24 mouse cellular contexts compared by ENCODE assay signal in genomic region chr3:90208662-90209061, GRCm38 (mm10). TPM values are rescaled to one million over a fixed set of nuclear protein-coding genes. Genes with fewer than 3 reads are reported as not detected.
DNase-seq lines count a peak whose midpoint lies in the region; ATAC-seq and TF ChIP-seq lines count a peak whose summit lies in the region.
"Had no signal": no experiment of that assay in that cellular context is flagged by ENCODE, and none has a peak within 500 bp of the region (broad histone marks: within the 10 kb centered on the region; RNA-seq: fewer than 3 reads in every experiment).

No protein-coding gene starts in this region.

- no peaks in the 10 kb centered on the region for H3K27me3 ChIP-seq in heart, postnatal 0 days (ENCODE audit: control insufficient read depth, insufficient read depth, low read length)
- no peaks in the 10 kb centered on the region for H3K27me3 ChIP-seq in midbrain, embryonic 11.5 days (ENCODE audit: control insufficient read depth, insufficient read depth, low read length)
- H3K27me3 ChIP-seq in midbrain, embryonic 15.5 days (replicated peaks), result no peaks in the 10 kb centered on the region
- H3K27me3 ChIP-seq: embryonic facial prominence, embryonic 12.5 days; hindbrain, embryonic 13.5 days; lung, embryonic 15.5 days; neural tube, embryonic 12.5 days had no signal

- H3K4me1 ChIP-seq in heart, postnatal 0 days (ENCODE audit: control insufficient read depth, insufficient read depth), result peaks cover 15% of the 10 kb centered on the region
- H3K4me1 ChIP-seq in midbrain, embryonic 11.5 days (ENCODE audit: control insufficient read depth, insufficient read depth, low read length), result peaks cover 10% of the 10 kb centered on the region
- H3K4me1 ChIP-seq in midbrain, embryonic 15.5 days, result peaks cover 24% of the 10 kb centered on the region

- H3K9ac ChIP-seq in heart, postnatal 0 days (replicated peaks; ENCODE audit: low read depth, low read length), result no peak overlapping the region
- no peak overlapping the region for H3K9ac ChIP-seq in midbrain, embryonic 11.5 days (ENCODE audit: low read length)
- H3K9ac ChIP-seq in midbrain, embryonic 15.5 days, result no peak overlapping the region
- H3K9ac ChIP-seq: embryonic facial prominence, embryonic 12.5 days; hindbrain, embryonic 13.5 days; lung, embryonic 15.5 days; neural tube, embryonic 12.5 days had no signal

- no peak for ATAC-seq in heart, postnatal 0 days (ENCODE audit: insufficient read depth, low read depth)
- ATAC-seq in midbrain, embryonic 11.5 days (ENCODE audit: low FRiP score), result no peak
- ATAC-seq in midbrain, embryonic 15.5 days (replicated peaks), result no peak
- ATAC-seq: forebrain, embryonic 16.5 days; inflammation-experienced regulatory T-cells, adult 6 months had no signal

- TF ChIP-seq EP300 in heart, postnatal 0 days (IDR thresholded peaks at IDR 0.05; ENCODE audit: low read depth), result no peak

- TF ChIP-seq CTCF in heart, postnatal 0 days (IDR thresholded peaks at IDR 0.05; ENCODE audit: low read depth), result no peak

- peak; percentile 37 to 55 for DNase-seq in adrenal gland, adult (ENCODE audit: inconsistent age in 2 of 2, low spot score in 1 of 2)
- DNase-seq in adrenal gland, adult 2 months, result no peak
- no peak for DNase-seq in heart, postnatal 0 days (ENCODE audit: low spot score)
- no peak for DNase-seq in heart, adult 8-10 months (ENCODE audit: low spot score)
- peak; percentile 60 for DNase-seq in midbrain, embryonic 11.5 days (ENCODE audit: low spot score, missing footprints)
- DNase-seq in lung, postnatal 4 days, result peak; percentile 10 to 32
- no peak for DNase-seq in neural tube, embryonic 10.5 days (ENCODE audit: extremely low spot score, low spot score)
- DNase-seq: cerebellum, adult 2 months; cerebellum, postnatal 36 days; gastrocnemius, postnatal 36 days; kidney, adult 8-10 months; kidney, postnatal 25 days; thymus, adult 2 months had no signal

- no peaks in the 10 kb centered on the region for H3K9me3 ChIP-seq in heart, postnatal 0 days (replicated peaks; ENCODE audit: control insufficient read depth, low read length)
- H3K9me3 ChIP-seq in midbrain, embryonic 11.5 days (ENCODE audit: control insufficient read depth, low read length), result no peaks in the 10 kb centered on the region
- H3K9me3 ChIP-seq in midbrain, embryonic 15.5 days, result no peaks in the 10 kb centered on the region
- H3K9me3 ChIP-seq: embryonic facial prominence, embryonic 12.5 days; hindbrain, embryonic 13.5 days; lung, embryonic 15.5 days; neural tube, embryonic 12.5 days had no signal

- H3K27ac ChIP-seq in heart, postnatal 0 days (ENCODE audit: low read depth), result peak overlapping the region; percentile 39; the same call in 1 of the 2 replicates
- H3K27ac ChIP-seq in midbrain, embryonic 11.5 days (ENCODE audit: low read depth, low read length), result no peak overlapping the region
- no peak overlapping the region for H3K27ac ChIP-seq in midbrain, embryonic 15.5 days
- H3K27ac ChIP-seq: embryonic facial prominence, embryonic 12.5 days; hindbrain, embryonic 13.5 days; lung, embryonic 15.5 days; neural tube, embryonic 12.5 days had no signal

- no peak overlapping the region for H3K4me3 ChIP-seq in heart, postnatal 0 days (ENCODE audit: low read depth, low read length)
- no peak overlapping the region for H3K4me3 ChIP-seq in midbrain, embryonic 11.5 days (ENCODE audit: low read depth, low read length)
- no peak overlapping the region for H3K4me3 ChIP-seq in midbrain, embryonic 15.5 days
- H3K4me3 ChIP-seq: embryonic facial prominence, embryonic 12.5 days; hindbrain, embryonic 13.5 days; lung, embryonic 15.5 days; neural tube, embryonic 12.5 days had no signal

- peaks cover 46% of the 10 kb centered on the region for H3K36me3 ChIP-seq in heart, postnatal 0 days (replicated peaks; ENCODE audit: control insufficient read depth, insufficient read depth, low read length)
- peaks cover 12% of the 10 kb centered on the region for H3K36me3 ChIP-seq in midbrain, embryonic 11.5 days (ENCODE audit: control insufficient read depth, insufficient read depth, low read length)
- H3K36me3 ChIP-seq in midbrain, embryonic 15.5 days (replicated peaks), result peaks cover 19% of the 10 kb centered on the region; the same call in 1 of the 2 replicates

- H3K4me2 ChIP-seq in heart, postnatal 0 days (ENCODE audit: low read depth, low read length), result no peak overlapping the region
- no peak overlapping the region for H3K4me2 ChIP-seq in midbrain, embryonic 11.5 days
- no peak overlapping the region for H3K4me2 ChIP-seq in midbrain, embryonic 15.5 days
- H3K4me2 ChIP-seq: embryonic facial prominence, embryonic 12.5 days; hindbrain, embryonic 13.5 days; lung, embryonic 15.5 days; neural tube, embryonic 12.5 days had no signal

- 86% methylated on average over 2 of the region's 2 CpGs for WGBS in heart, postnatal 0 days
- WGBS in midbrain, embryonic 11.5 days, result 90% methylated on average over 2 of the region's 2 CpGs
- 92% methylated on average over 2 of the region's 2 CpGs for WGBS in midbrain, embryonic 15.5 days

RNA-seq across cellular contexts. Expression of gene Rps27, which starts 4.8 kb away (rescaled TPM):
- total RNA-seq in adrenal gland, adult 2 months (2021), result 1,000 to 10,000 TPM; 2,025 to 2,159 TPM
- polyA plus RNA-seq in adrenal gland, adult 2 months (2012; rRNA removed), result 179 and 206 TPM in 2 replicates
- 3,347 and 4,005 TPM in 2 replicates for total RNA-seq in heart, postnatal 0 days (2014; rRNA removed; ENCODE audit: low replicate concordance)
- 908 and 957 TPM in 2 replicates for polyA plus RNA-seq in heart, postnatal 0 days (2015; fragmentation: Nextera tagmentation; extraction: Ambion mirVana)
- total RNA-seq in heart, adult 8-10 months (2022), result 1,000 to 10,000 TPM; 1,126 to 1,409 (median 1,219) TPM
- polyA plus RNA-seq in midbrain, embryonic 11.5 days (2014; fragmentation: Nextera tagmentation; extraction: Ambion mirVana), result 1,063 and 1,232 TPM in 2 replicates
- 731 and 753 TPM in 2 replicates for polyA plus RNA-seq in midbrain, embryonic 15.5 days (2015; fragmentation: Nextera tagmentation; extraction: Ambion mirVana)

RNA-seq across cellular contexts. Expression of gene Rab13, which starts 4.8 kb away (rescaled TPM):
- total RNA-seq in adrenal gland, adult 2 months (2021), result 10 to 100 TPM; 24.4 to 33.6 TPM
- polyA plus RNA-seq in adrenal gland, adult 2 months (2012; rRNA removed), result 14.3 and 22.0 TPM in 2 replicates
- total RNA-seq in heart, postnatal 0 days (2014; rRNA removed; ENCODE audit: low replicate concordance), result 9.7 and 13.7 TPM in 2 replicates
- polyA plus RNA-seq in heart, postnatal 0 days (2015; fragmentation: Nextera tagmentation; extraction: Ambion mirVana), result 17.9 and 18.2 TPM in 2 replicates
- 1 to 10 TPM; 3.1 to 5.6 (median 4.4) TPM for total RNA-seq in heart, adult 8-10 months (2022)
- polyA plus RNA-seq in midbrain, embryonic 11.5 days (2014; fragmentation: Nextera tagmentation; extraction: Ambion mirVana), result 14.4 and 16.4 TPM in 2 replicates
- 23.8 and 26.0 TPM in 2 replicates for polyA plus RNA-seq in midbrain, embryonic 15.5 days (2015; fragmentation: Nextera tagmentation; extraction: Ambion mirVana)
- total RNA-seq: monocyte, adult 5-6 weeks had no signal

RNA-seq across cellular contexts. Expression of gene Jtb, which starts 22.7 kb away (rescaled TPM):
- 10 to 100 TPM; 57.9 to 69.1 TPM for total RNA-seq in adrenal gland, adult 2 months (2021)
- polyA plus RNA-seq in adrenal gland, adult 2 months (2012; rRNA removed), result 182 and 198 TPM in 2 replicates
- 78.5 and 87.2 TPM in 2 replicates for total RNA-seq in heart, postnatal 0 days (2014; rRNA removed; ENCODE audit: low replicate concordance)
- polyA plus RNA-seq in heart, postnatal 0 days (2015; fragmentation: Nextera tagmentation; extraction: Ambion mirVana), result 116 TPM in 2 replicates
- 10 to 100 TPM; 40.2 to 51.1 (median 42.2) TPM for total RNA-seq in heart, adult 8-10 months (2022)
- 110 and 112 TPM in 2 replicates for polyA plus RNA-seq in midbrain, embryonic 11.5 days (2014; fragmentation: Nextera tagmentation; extraction: Ambion mirVana)
- 90.6 and 94.3 TPM in 2 replicates for polyA plus RNA-seq in midbrain, embryonic 15.5 days (2015; fragmentation: Nextera tagmentation; extraction: Ambion mirVana)

RNA-seq across cellular contexts. Expression of gene Creb3l4, which starts 34.6 kb away (rescaled TPM):
- total RNA-seq in adrenal gland, adult 2 months (2021), result 1 to 10 TPM in 1 of 2 experiments, under 1 TPM in 1; 0.61 to 1.2 TPM
- 0.28 and 0.61 TPM in 2 replicates for polyA plus RNA-seq in adrenal gland, adult 2 months (2012; rRNA removed)
- total RNA-seq in heart, postnatal 0 days (2014; rRNA removed; ENCODE audit: low replicate concordance), result 2.4 TPM in 1 of 2 replicates, not detected in the other
- 1.2 TPM in 2 replicates for polyA plus RNA-seq in heart, postnatal 0 days (2015; fragmentation: Nextera tagmentation; extraction: Ambion mirVana)
- total RNA-seq in heart, adult 8-10 months (2022), result under 1 TPM in 2 of 4 experiments, not detected in 2; 0.38 to 0.81 TPM
- polyA plus RNA-seq in midbrain, embryonic 11.5 days (2014; fragmentation: Nextera tagmentation; extraction: Ambion mirVana), result 3.2 and 4.3 TPM in 2 replicates
- polyA plus RNA-seq in midbrain, embryonic 15.5 days (2015; fragmentation: Nextera tagmentation; extraction: Ambion mirVana), result 1.6 and 2.3 TPM in 2 replicates
- total RNA-seq: heart, postnatal 25 days; left cerebral cortex, postnatal 25 days; megakaryocyte-erythroid progenitor cell, adult 5-6 weeks; monocyte, adult 5-6 weeks had no signal
- polyA plus RNA-seq: inflammation-experienced regulatory T-cells, adult 6 months had no signal

RNA-seq across cellular contexts. Expression of gene Slc39a1, which starts 39.3 kb away (rescaled TPM):
- total RNA-seq in adrenal gland, adult 2 months (2021), result 100 to 1,000 TPM; 124 to 160 TPM
- 93.2 and 105 TPM in 2 replicates for polyA plus RNA-seq in adrenal gland, adult 2 months (2012; rRNA removed)
- 157 and 158 TPM in 2 replicates for total RNA-seq in heart, postnatal 0 days (2014; rRNA removed; ENCODE audit: low replicate concordance)
- 93.3 and 95.5 TPM in 2 replicates for polyA plus RNA-seq in heart, postnatal 0 days (2015; fragmentation: Nextera tagmentation; extraction: Ambion mirVana)
- total RNA-seq in heart, adult 8-10 months (2022), result 10 to 100 TPM; 65.1 to 79.2 (median 75.5) TPM
- 58.7 and 59.4 TPM in 2 replicates for polyA plus RNA-seq in midbrain, embryonic 11.5 days (2014; fragmentation: Nextera tagmentation; extraction: Ambion mirVana)
- 48.4 and 52.1 TPM in 2 replicates for polyA plus RNA-seq in midbrain, embryonic 15.5 days (2015; fragmentation: Nextera tagmentation; extraction: Ambion mirVana)

Comparison
In these comparisons a context has a peak if more than half of its experiments do, and no peak if none do; other contexts are left out.
1. DNase-seq: peak in adrenal gland, adult (2 of 2), midbrain, embryonic 11.5 days (single experiment) and lung, postnatal 4 days (2 of 2); none in adrenal gland, adult 2 months (single experiment), heart, postnatal 0 days (single experiment), heart, adult 8-10 months (single experiment) and neural tube, embryonic 10.5 days (single experiment).